In genomic region chr1:184453673-184454072, GRCm38 (mm10) we compare ENCODE assay signal across 25 mouse cellular contexts.
DNase-seq lines count a peak whose midpoint lies in the region; ATAC-seq and TF ChIP-seq lines count a peak whose summit lies in the region.
"Had no signal": no experiment of that assay in that cellular context is flagged by ENCODE, and none has a peak within 500 bp of the region (broad histone marks: within the 10 kb centered on the region; RNA-seq: fewer than 3 reads in every experiment).

No protein-coding gene starts in this region.

- H3K4me3 ChIP-seq in hindbrain, embryonic 11.5 days (ENCODE audit: low read depth, low read length): no peak overlapping the region
- H3K4me3 ChIP-seq in hindbrain, embryonic 10.5 days: no peak overlapping the region
- H3K4me3 ChIP-seq in neural tube, embryonic 12.5 days: no peak overlapping the region
- H3K4me3 ChIP-seq in hindbrain, embryonic 12.5 days: no peak overlapping the region
- H3K4me3 ChIP-seq in hindbrain, postnatal 0 days (ENCODE audit: low read length): no peak overlapping the region
- H3K4me3 ChIP-seq: embryonic facial prominence, embryonic 15.5 days; gastrocnemius, adult 2 months; heart, embryonic 15.5 days; limb, embryonic 12.5 days; liver, embryonic 12.5 days; neural tube, embryonic 13.5 days had no signal

- no peaks in the 10 kb centered on the region for H3K27me3 ChIP-seq in hindbrain, embryonic 11.5 days (ENCODE audit: control insufficient read depth, insufficient read depth, low read length)
- 0 out of 2 replicates have a peak, but pooled peaks cover 7% of the 10 kb centered on the region for H3K27me3 ChIP-seq in hindbrain, embryonic 10.5 days (ENCODE audit: insufficient read depth, poor library complexity, severe bottlenecking)
- H3K27me3 ChIP-seq in neural tube, embryonic 12.5 days (replicated peaks): no peaks in the 10 kb centered on the region
- no peaks in the 10 kb centered on the region for H3K27me3 ChIP-seq in hindbrain, embryonic 12.5 days
- H3K27me3 ChIP-seq in hindbrain, postnatal 0 days (ENCODE audit: insufficient read depth, low read length): no peaks in the 10 kb centered on the region
- H3K27me3 ChIP-seq: CH12.LX; embryonic facial prominence, embryonic 15.5 days; liver, embryonic 12.5 days had no signal

- TF ChIP-seq CTCF in hindbrain, postnatal 0 days (IDR thresholded peaks at IDR 0.05; ENCODE audit: low read depth): no peak

- no peaks in the 10 kb centered on the region for H3K36me3 ChIP-seq in hindbrain, embryonic 11.5 days (ENCODE audit: control insufficient read depth, insufficient read depth, low read length)
- no peaks in the 10 kb centered on the region for H3K36me3 ChIP-seq in hindbrain, embryonic 10.5 days
- H3K36me3 ChIP-seq in neural tube, embryonic 12.5 days: no peaks in the 10 kb centered on the region
- H3K36me3 ChIP-seq in hindbrain, embryonic 12.5 days: no peaks in the 10 kb centered on the region
- no peaks in the 10 kb centered on the region for H3K36me3 ChIP-seq in hindbrain, postnatal 0 days (ENCODE audit: insufficient read depth, low read length)
- H3K36me3 ChIP-seq: embryonic facial prominence, embryonic 15.5 days; G1E; heart, embryonic 15.5 days; limb, embryonic 12.5 days; liver, embryonic 12.5 days; neural tube, embryonic 13.5 days had no signal

- H3K4me2 ChIP-seq in hindbrain, embryonic 11.5 days (replicated peaks; ENCODE audit: low read depth, low read length): no peak overlapping the region
- H3K4me2 ChIP-seq in neural tube, embryonic 12.5 days (replicated peaks): no peak overlapping the region
- H3K4me2 ChIP-seq in hindbrain, embryonic 12.5 days (replicated peaks): no peak overlapping the region
- no peak overlapping the region for H3K4me2 ChIP-seq in hindbrain, postnatal 0 days (ENCODE audit: low read depth, low read length)
- H3K4me2 ChIP-seq: embryonic facial prominence, embryonic 15.5 days; heart, embryonic 15.5 days; limb, embryonic 12.5 days; liver, embryonic 12.5 days; neural tube, embryonic 13.5 days had no signal

- WGBS in hindbrain, embryonic 11.5 days: 45% methylated on average over 5 of the region's 5 CpGs
- WGBS in hindbrain, embryonic 10.5 days: 44% methylated on average over 5 of the region's 5 CpGs
- WGBS in neural tube, embryonic 12.5 days: 46% methylated on average over 5 of the region's 5 CpGs
- 35% methylated on average over 5 of the region's 5 CpGs for WGBS in hindbrain, embryonic 12.5 days
- 29% methylated on average over 5 of the region's 5 CpGs for WGBS in hindbrain, postnatal 0 days

- DNase-seq in hindbrain, embryonic 11.5 days (ENCODE audit: low spot score): peak; percentile 6
- no peak for DNase-seq in hindbrain, embryonic 10.5 days (ENCODE audit: low spot score)
- no peak for DNase-seq in neural tube, embryonic 10.5 days (ENCODE audit: extremely low spot score, low spot score)
- DNase-seq in hindbrain, postnatal 0 days (ENCODE audit: low spot score): peak; percentile 56
- DNase-seq in cerebellum, adult 18-20 months: no peak
- no peak for DNase-seq in kidney, adult 8-10 months
- DNase-seq: adrenal gland, postnatal 10 days; B cell, adult 2 months; cerebellum, adult 9-11 months; gastrocnemius, adult 2 months; heart, postnatal 36 days; kidney, adult 2 months; kidney, postnatal 14 days; lung, adult 2 months; thymus, postnatal 14 days had no signal

- H3K9ac ChIP-seq in hindbrain, embryonic 11.5 days (ENCODE audit: low read depth, low read length): no peak overlapping the region
- no peak overlapping the region for H3K9ac ChIP-seq in neural tube, embryonic 12.5 days
- no peak overlapping the region for H3K9ac ChIP-seq in hindbrain, embryonic 12.5 days
- no peak overlapping the region for H3K9ac ChIP-seq in hindbrain, postnatal 0 days (replicated peaks; ENCODE audit: low read length)
- H3K9ac ChIP-seq: embryonic facial prominence, embryonic 15.5 days; heart, embryonic 15.5 days; limb, embryonic 12.5 days; liver, embryonic 12.5 days; neural tube, embryonic 13.5 days had no signal

- ATAC-seq in hindbrain, embryonic 11.5 days (ENCODE audit: low FRiP score): peak; percentile 59; the same call in 1 of the 2 replicates
- 0 out of 2 replicates have a peak, but pooled peaks have one; percentile 53 for ATAC-seq in neural tube, embryonic 12.5 days (ENCODE audit: low FRiP score, low read depth)
- peak; percentile 73 for ATAC-seq in hindbrain, embryonic 12.5 days (ENCODE audit: low FRiP score)
- ATAC-seq in hindbrain, postnatal 0 days: peak; percentile 75
- ATAC-seq: liver, embryonic 12.5 days had no signal

- no peaks in the 10 kb centered on the region for H3K9me3 ChIP-seq in hindbrain, embryonic 11.5 days (ENCODE audit: control insufficient read depth, low read length)
- H3K9me3 ChIP-seq in hindbrain, embryonic 10.5 days: no peaks in the 10 kb centered on the region
- H3K9me3 ChIP-seq in neural tube, embryonic 12.5 days: no peaks in the 10 kb centered on the region
- H3K9me3 ChIP-seq in hindbrain, embryonic 12.5 days (replicated peaks): no peaks in the 10 kb centered on the region
- H3K9me3 ChIP-seq in hindbrain, postnatal 0 days (ENCODE audit: low read length): no peaks in the 10 kb centered on the region
- H3K9me3 ChIP-seq: embryonic facial prominence, embryonic 15.5 days; G1E; heart, embryonic 15.5 days; limb, embryonic 12.5 days; liver, embryonic 12.5 days; neural tube, embryonic 13.5 days had no signal

- H3K4me1 ChIP-seq in hindbrain, embryonic 11.5 days (replicated peaks; ENCODE audit: control insufficient read depth, insufficient read depth, low read length): no peaks in the 10 kb centered on the region
- H3K4me1 ChIP-seq in hindbrain, embryonic 10.5 days (replicated peaks): peaks cover 7% of the 10 kb centered on the region; the same call in 1 of the 2 replicates
- H3K4me1 ChIP-seq in neural tube, embryonic 12.5 days: no peaks in the 10 kb centered on the region
- H3K4me1 ChIP-seq in hindbrain, embryonic 12.5 days: no peaks in the 10 kb centered on the region
- no peaks in the 10 kb centered on the region for H3K4me1 ChIP-seq in hindbrain, postnatal 0 days (ENCODE audit: insufficient read depth, low read length)
- H3K4me1 ChIP-seq: embryonic facial prominence, embryonic 15.5 days; heart, embryonic 15.5 days; liver, embryonic 12.5 days had no signal

- H3K27ac ChIP-seq in hindbrain, embryonic 11.5 days (ENCODE audit: low read depth, low read length): no peak overlapping the region
- no peak overlapping the region for H3K27ac ChIP-seq in hindbrain, embryonic 10.5 days
- H3K27ac ChIP-seq in neural tube, embryonic 12.5 days: no peak overlapping the region
- H3K27ac ChIP-seq in hindbrain, embryonic 12.5 days: no peak overlapping the region
- H3K27ac ChIP-seq in hindbrain, postnatal 0 days: no peak overlapping the region
- H3K27ac ChIP-seq: embryonic facial prominence, embryonic 15.5 days; gastrocnemius, adult 2 months; heart, embryonic 15.5 days; limb, embryonic 12.5 days; liver, embryonic 12.5 days; neural tube, embryonic 13.5 days; stomach, postnatal 0 days had no signal

Comparison
In these comparisons a context has a peak if more than half of its experiments do, and no peak if none do; other contexts are left out.
1. DNase-seq: peak in hindbrain, embryonic 11.5 days (single experiment) and hindbrain, postnatal 0 days (single experiment); none in hindbrain, embryonic 10.5 days (single experiment), neural tube, embryonic 10.5 days (single experiment), cerebellum, adult 18-20 months (0 of 2) and kidney, adult 8-10 months (0 of 2).
2. Peak in every context shown above with its lines, with median percentiles within 50 percentile points of each other: ATAC-seq.